Mouse (Mus musculus): ENCODE measurements around the gene Nek6.

DNA sequence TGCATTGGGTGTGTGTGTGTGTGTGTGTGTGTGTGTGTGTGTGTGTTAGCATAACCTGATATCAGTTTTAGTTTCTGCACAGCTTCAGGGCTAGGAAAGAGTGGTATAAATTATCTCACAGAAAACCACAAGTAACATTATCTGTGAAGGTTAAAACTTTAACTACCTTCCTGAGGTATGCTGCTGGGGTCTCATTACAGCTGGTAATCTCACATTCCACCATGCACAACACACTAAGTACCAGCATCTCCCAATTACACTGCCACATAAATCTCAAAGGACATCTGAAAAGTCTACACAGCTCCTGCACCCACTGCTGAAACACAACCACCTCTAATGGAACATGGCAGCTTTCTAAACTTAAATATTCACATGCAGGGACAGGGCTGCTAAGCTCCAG is 89.4 kb downstream of the Nek6 start:
- TF ChIP-seq POLR2A (IDR thresholded peaks at IDR 0.05; ENCODE audit: low read depth, low read length) = no peak
- TF ChIP-seq CTCF (IDR thresholded peaks at IDR 0.05; ENCODE audit: extremely low read depth, insufficient read length, insufficient replicate concordance, low read depth, low read length) = no peak
